Mouse (Mus musculus): ENCODE data around the gene Fam20c. TPM values are rescaled to one million over a fixed set of nuclear protein-coding genes. Genes with fewer than 3 reads are reported as not detected.

Gene Fam20c
- polyA plus RNA-seq, 1 experiment from 2014 or later: 5.5 TPM

DNA sequence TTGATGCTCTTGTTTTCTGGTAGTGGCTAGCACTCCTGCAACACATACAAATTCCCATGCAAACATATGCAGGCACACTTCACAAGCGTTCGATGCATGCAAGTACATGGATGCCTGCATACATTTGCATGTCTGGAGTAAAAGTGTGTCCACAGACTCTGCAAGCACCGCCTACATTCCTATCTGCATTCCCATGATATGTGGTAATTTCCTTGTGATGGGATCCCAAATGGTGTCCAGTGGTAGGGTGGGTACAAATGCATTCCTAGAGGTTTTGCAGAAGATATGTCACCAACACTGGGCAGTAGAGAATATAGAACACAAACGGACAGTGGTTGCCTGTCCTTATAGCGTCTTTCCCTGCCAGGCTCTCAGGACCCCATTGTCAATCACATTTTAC is 29.9 kb upstream of the Fam20c start:
- Histone ChIP-seq H3K4me3 (ENCODE audit: low read depth, low read length) (no peak overlapping the region), H3K9ac (ENCODE audit: low read length) (no peak overlapping the region), H3K27ac (replicated peaks) (no peak overlapping the region), H3K36me3 (ENCODE audit: control insufficient read depth, insufficient read depth, low read length) (no peaks in the 10 kb centered on the region), H3K9me3 (ENCODE audit: control insufficient read depth, low read length) (no peaks in the 10 kb centered on the region), H3K4me1 (replicated peaks; ENCODE audit: control insufficient read depth, insufficient read depth) (no peaks in the 10 kb centered on the region), H3K4me2 (replicated peaks; ENCODE audit: low read depth) (no peak overlapping the region), H3K27me3 (ENCODE audit: control insufficient read depth, insufficient read depth, low read length) (no peaks in the 10 kb centered on the region)
- 84% methylated on average over 5 of the region's 5 CpGs for WGBS
- ATAC-seq (ENCODE audit: low FRiP score, low TSS enrichment) (no peak), DNase-seq (ENCODE audit: low spot score) (no peak)
- TF ChIP-seq CTCF (IDR thresholded peaks at IDR 0.05; ENCODE audit: low read depth) (no peak), EP300 (optimal IDR thresholded peaks at IDR 0.05) (no peak)

DNA sequence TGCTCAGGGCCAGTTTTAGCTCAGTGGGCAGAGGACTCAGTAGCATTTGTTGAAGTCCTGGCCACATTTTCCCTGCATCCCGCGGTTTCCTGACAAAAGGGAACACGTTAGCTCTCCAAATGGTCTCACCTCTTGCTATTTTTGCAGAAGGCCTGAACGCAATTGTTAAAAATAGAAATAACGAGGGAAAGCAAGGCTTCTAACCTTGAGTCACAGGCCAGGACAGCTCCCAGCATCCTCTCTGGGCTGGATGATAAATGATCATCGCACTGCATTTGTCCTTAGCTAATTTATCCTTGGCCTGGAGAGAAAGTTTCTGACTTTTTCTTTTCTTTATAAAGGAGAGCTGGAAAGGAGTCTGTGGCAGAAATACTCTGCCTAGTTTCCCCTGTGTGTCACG is 29.2 kb upstream of the Fam20c start:
- no peak overlapping the region for H3K27ac ChIP-seq (replicated peaks)
- no peaks in the 10 kb centered on the region for H3K4me1 ChIP-seq (replicated peaks; ENCODE audit: control insufficient read depth, insufficient read depth)
- TF ChIP-seq CTCF (IDR thresholded peaks at IDR 0.05; ENCODE audit: low read depth) (no peak), EP300 (optimal IDR thresholded peaks at IDR 0.05) (no peak)

DNA sequence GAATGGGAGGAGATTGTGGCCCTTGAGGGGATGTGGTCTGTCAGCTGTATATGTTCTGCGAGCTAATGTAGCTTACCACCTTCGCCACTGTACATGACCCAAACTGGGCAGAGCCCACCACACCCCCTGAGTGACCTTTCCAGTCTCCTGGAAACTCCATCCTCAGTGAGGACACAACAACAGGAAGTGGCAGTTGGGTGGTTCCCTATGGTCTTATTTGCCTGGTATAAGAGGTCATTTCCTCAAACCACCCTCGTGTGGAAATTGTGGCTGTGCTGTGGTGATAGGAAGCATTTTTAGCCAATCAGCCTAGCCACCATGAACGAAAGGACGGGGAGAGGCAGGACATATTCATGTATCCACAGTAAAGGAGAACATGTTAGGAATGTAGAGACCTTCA is 23.5 kb upstream of the Fam20c start:
- H3K36me3 ChIP-seq (ENCODE audit: control insufficient read depth, insufficient read depth, low read length): no peaks in the 10 kb centered on the region
- ATAC-seq (ENCODE audit: low FRiP score, low TSS enrichment) (no peak), DNase-seq (ENCODE audit: low spot score) (no peak)
- no peak overlapping the region for H3K4me2 ChIP-seq (replicated peaks; ENCODE audit: low read depth)
- H3K27ac ChIP-seq (replicated peaks): no peak overlapping the region
- 75% methylated on average over 5 of the region's 5 CpGs for WGBS
- H3K4me1 ChIP-seq (replicated peaks; ENCODE audit: control insufficient read depth, insufficient read depth): no peaks in the 10 kb centered on the region
- H3K9ac ChIP-seq (ENCODE audit: low read length): no peak overlapping the region
- no peak for TF ChIP-seq EP300 (optimal IDR thresholded peaks at IDR 0.05)
- TF ChIP-seq CTCF (IDR thresholded peaks at IDR 0.05; ENCODE audit: low read depth): no peak
- no peaks in the 10 kb centered on the region for H3K9me3 ChIP-seq (ENCODE audit: control insufficient read depth, low read length)
- H3K4me3 ChIP-seq (ENCODE audit: low read depth, low read length): no peak overlapping the region
- H3K27me3 ChIP-seq (ENCODE audit: control insufficient read depth, insufficient read depth, low read length): no peaks in the 10 kb centered on the region

More for the DNA sequence above, 29.2 kb upstream of the Fam20c start:
- DNase-seq (ENCODE audit: low spot score) (no peak), ATAC-seq (ENCODE audit: low FRiP score, low TSS enrichment) (no peak)
- no peaks in the 10 kb centered on the region for H3K9me3 ChIP-seq (ENCODE audit: control insufficient read depth, low read length)
- H3K27me3 ChIP-seq (ENCODE audit: control insufficient read depth, insufficient read depth, low read length): no peaks in the 10 kb centered on the region
- H3K9ac ChIP-seq (ENCODE audit: low read length): no peak overlapping the region
- no peak overlapping the region for H3K4me3 ChIP-seq (ENCODE audit: low read depth, low read length)
- no peaks in the 10 kb centered on the region for H3K36me3 ChIP-seq (ENCODE audit: control insufficient read depth, insufficient read depth, low read length)
- 36% methylated on average over 7 of the region's 7 CpGs for WGBS
- no peak overlapping the region for H3K4me2 ChIP-seq (replicated peaks; ENCODE audit: low read depth)

DNA sequence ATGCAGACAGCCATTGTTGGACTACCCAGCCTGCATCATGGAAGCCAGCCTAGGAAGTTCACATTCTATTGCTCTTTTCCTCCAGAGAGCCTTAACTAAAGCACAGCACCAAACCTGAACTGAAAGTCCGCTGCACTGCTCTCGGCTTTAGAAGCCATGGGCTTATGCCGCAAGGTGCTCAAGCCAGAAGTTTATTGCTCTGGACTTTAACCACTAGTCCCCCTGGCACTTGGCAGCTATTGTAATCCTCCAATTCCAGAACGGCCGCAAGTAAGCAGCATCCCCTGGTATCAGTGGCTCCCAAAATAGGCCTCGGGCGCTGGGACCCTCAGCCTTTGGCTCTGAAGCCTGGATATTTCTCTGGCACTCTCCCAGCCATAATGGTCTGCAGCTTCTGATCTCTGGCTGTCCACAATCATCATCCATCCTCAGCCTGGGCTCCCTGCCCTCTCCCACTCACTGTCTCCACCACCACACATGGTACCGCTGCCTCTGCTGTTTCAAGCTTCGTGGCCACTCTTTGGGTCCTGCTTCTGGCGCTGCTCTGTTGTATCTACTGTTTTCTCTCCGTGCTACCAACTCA is 20.9 kb upstream of the Fam20c start:
- no peak overlapping the region for H3K4me2 ChIP-seq (replicated peaks; ENCODE audit: low read depth)
- H3K9me3 ChIP-seq (ENCODE audit: control insufficient read depth, low read length): no peaks in the 10 kb centered on the region
- DNase-seq (ENCODE audit: low spot score) (no peak), ATAC-seq (ENCODE audit: low FRiP score, low TSS enrichment) (no peak)
- no peaks in the 10 kb centered on the region for H3K4me1 ChIP-seq (replicated peaks; ENCODE audit: control insufficient read depth, insufficient read depth)
- TF ChIP-seq EP300 (optimal IDR thresholded peaks at IDR 0.05) (no peak), CTCF (IDR thresholded peaks at IDR 0.05; ENCODE audit: low read depth) (no peak)
- no peak overlapping the region for H3K27ac ChIP-seq (replicated peaks)
- H3K36me3 ChIP-seq (ENCODE audit: control insufficient read depth, insufficient read depth, low read length): no peaks in the 10 kb centered on the region
- H3K4me3 ChIP-seq (ENCODE audit: low read depth, low read length): no peak overlapping the region
- H3K27me3 ChIP-seq (ENCODE audit: control insufficient read depth, insufficient read depth, low read length): no peaks in the 10 kb centered on the region
- H3K9ac ChIP-seq (ENCODE audit: low read length): no peak overlapping the region
- WGBS: 80% methylated on average over 11 of the region's 11 CpGs

DNA sequence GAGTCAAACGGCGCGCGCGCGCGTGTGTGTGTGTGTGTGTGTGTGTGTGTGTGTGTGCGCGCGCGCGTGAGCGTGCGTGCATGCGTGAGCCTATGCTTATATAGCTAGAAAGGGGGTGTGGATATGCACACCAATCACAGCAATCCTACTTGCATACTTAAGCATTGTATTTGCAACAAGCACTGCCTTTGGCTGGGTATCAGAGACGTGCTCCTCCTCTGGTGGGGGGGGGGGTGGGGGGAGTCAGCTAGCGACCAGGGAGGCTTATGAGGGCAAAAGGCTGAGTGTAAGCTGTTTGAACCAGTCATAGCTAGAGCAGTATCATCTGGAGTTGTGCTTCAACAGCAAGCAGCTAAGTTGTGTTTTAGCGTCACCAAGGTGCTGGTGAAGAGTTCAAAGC is 20.3 kb upstream of the Fam20c start:
- WGBS: 69% methylated on average over 18 of the region's 18 CpGs
- TF ChIP-seq EP300 (optimal IDR thresholded peaks at IDR 0.05) (no peak), CTCF (IDR thresholded peaks at IDR 0.05; ENCODE audit: low read depth) (no peak)
- DNase-seq (ENCODE audit: low spot score): no peak

DNA sequence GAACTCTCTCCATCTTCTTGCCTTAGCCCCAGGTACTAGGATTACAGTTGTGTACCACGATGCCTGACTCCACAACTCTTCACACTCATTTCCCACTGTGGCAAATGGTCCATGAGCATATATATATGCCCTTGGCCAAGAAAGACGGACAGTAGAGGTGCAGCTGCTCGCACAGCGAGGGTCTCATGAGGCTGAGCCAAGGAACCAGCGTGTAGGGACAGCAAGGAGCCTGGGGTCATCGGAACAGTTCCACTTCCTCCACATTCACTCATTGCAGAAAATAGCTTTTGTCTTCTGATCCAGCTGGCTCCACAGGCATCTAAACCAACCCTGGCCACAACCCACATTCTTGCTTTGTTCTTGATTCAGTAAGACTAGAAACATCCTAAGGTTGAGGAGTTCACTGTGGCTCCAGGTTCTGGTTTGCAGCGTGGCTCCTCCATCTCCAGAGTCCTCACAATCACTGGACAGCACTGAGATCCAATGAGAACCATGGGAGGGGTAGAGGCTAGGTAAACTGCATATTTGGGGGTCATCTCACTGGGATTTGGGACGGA is 19.0 kb upstream of the Fam20c start:
- DNase-seq (ENCODE audit: low spot score): no peak
- Histone ChIP-seq H3K4me2 (replicated peaks; ENCODE audit: low read depth) (no peak overlapping the region), H3K36me3 (ENCODE audit: control insufficient read depth, insufficient read depth, low read length) (no peaks in the 10 kb centered on the region), H3K27me3 (ENCODE audit: control insufficient read depth, insufficient read depth, low read length) (no peaks in the 10 kb centered on the region), H3K9ac (ENCODE audit: low read length) (no peak overlapping the region), H3K4me3 (ENCODE audit: low read depth, low read length) (no peak overlapping the region), H3K27ac (replicated peaks) (no peak overlapping the region), H3K9me3 (ENCODE audit: control insufficient read depth, low read length) (no peaks in the 10 kb centered on the region), H3K4me1 (replicated peaks; ENCODE audit: control insufficient read depth, insufficient read depth) (no peaks in the 10 kb centered on the region)
- no peak for ATAC-seq (ENCODE audit: low FRiP score, low TSS enrichment)
- WGBS: 83% methylated on average over 8 of the region's 8 CpGs
- TF ChIP-seq EP300 (optimal IDR thresholded peaks at IDR 0.05) (no peak), CTCF (IDR thresholded peaks at IDR 0.05; ENCODE audit: low read depth) (no peak)

More for the DNA sequence above, 20.3 kb upstream of the Fam20c start:
- Histone ChIP-seq H3K36me3 (ENCODE audit: control insufficient read depth, insufficient read depth, low read length) (no peaks in the 10 kb centered on the region), H3K4me3 (ENCODE audit: low read depth, low read length) (no peak overlapping the region), H3K4me1 (replicated peaks; ENCODE audit: control insufficient read depth, insufficient read depth) (no peaks in the 10 kb centered on the region), H3K9me3 (ENCODE audit: control insufficient read depth, low read length) (no peaks in the 10 kb centered on the region), H3K9ac (ENCODE audit: low read length) (no peak overlapping the region), H3K4me2 (replicated peaks; ENCODE audit: low read depth) (no peak overlapping the region), H3K27me3 (ENCODE audit: control insufficient read depth, insufficient read depth, low read length) (no peaks in the 10 kb centered on the region), H3K27ac (replicated peaks) (no peak overlapping the region)
- ATAC-seq (ENCODE audit: low FRiP score, low TSS enrichment): peak; percentile 29; the same call in 1 of the 2 replicates
